Mouse (Mus musculus): Measurements from ENCODE around the gene Tex22.

Tex22 gene

DNA sequence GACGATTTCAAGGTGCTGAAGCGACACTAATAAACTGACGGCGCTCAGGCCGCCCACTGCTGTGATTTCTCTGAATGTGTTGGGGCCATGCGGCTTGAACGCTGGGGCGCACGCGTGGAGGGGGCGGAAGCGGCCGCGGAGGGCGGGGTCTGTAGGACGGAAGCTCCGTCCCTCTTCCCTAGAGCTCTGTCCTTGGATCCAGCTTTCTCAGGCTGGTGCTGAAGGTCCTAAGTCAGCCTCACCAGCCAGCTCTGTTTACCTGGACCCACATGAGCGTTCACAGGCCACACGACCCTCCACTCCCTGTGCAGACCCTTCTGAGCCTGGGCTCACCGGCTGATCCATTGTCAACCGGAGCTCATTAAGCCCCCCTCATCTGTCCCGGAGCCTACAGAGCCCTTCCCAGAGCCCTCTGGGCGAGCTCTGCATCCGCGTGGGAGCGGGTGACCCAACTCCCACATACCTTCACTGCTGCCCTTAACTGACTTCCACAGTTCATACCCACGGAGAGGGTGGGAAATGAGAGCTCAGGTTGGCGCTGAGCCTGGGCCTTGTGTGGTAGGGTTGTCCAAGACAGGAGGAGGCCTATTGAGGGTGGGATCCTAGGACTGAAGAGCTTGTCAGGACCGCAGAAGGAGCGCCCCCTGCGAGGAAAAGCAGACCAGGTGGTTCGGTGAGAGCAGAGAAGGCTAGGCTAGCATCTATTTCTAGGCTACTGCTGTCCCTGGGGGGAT, at the start of gene Tex22:
Gene Tex22 (plus strand): TSS at position 174 of the 734 bp plus-strand sequence.
- DNase-seq = peak; percentile 85

DNA sequence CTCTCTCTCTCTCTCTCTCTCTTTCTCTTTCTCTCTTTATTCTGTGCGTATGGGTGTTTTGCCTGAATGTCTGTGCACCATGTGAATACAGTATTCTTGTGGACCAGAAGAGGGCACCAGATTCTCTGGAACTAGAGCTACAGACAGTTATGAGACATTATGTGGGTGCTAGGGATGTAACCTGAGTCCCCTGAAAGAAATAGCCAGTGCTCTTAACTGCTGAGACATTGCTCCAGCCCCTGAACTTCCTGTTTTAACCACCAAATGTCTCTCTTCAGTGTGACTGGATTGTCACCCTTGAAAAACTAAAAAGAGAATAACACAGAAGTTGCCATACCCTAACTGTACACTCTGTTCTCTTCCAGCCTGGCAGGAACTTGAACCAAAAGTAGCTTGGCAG, 47.7 kb upstream of the Tex22 start:
- no peak for DNase-seq

DNA sequence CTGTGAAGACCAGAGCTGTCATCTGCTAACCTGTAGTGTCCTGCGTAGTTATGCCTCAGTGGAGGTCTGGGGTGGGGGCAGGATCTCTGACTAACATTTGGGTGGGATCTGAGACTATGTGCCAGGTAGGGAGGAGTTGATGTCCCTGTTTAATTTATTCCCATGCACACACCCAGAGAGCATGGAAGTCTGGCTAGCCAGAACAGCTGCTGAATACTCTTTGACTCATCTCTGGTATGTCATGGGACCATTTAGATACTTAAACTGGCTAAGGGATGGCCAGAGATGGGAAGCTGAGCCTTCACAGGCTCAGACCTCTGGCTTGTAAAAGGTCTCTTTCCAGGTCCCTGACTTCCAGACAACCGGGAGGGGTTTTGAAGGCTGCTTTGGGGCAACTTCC, 46.8 kb upstream of the Tex22 start:
- DNase-seq = no peak

DNA sequence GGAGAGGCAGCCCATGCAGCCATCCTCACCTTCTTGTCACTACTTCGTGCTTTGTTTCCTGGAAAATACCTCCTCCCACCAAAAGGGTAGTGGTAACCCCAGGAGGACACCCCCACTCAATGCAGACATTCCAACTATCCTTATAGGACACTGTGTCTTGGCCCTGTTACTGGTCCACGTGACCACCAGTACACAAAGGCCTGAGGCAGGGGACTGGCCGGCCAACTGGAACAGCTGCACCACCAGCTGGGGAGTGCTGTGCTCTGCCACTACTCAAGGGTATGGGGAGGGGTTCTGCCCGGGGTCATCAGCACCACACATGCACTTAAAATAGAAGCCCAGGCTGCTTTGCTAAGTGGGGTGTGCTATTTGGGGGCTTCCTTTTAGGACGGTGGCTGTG, 46.2 kb upstream of the Tex22 start:
- no peak for DNase-seq

DNA sequence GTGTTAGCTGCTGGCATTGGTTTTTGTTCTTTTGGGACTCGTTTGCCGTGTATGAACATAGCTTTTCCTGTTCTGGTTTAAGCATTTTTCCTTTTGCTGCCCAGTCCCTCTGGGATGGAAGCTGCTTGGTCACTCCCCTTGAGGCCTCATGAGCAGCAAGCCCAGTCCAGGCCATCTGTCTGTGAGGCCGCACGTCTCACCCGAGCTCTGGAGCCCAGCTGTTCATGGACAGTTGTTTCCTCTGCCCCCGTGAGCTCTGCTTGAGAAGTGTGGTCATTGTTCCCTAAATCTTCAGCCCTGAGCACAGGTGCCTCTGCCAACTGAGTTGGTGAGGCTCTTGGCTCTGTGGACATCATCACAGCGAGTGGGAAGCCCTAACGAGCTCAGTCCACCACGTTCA, 45.4 kb upstream of the Tex22 start:
- no peak for DNase-seq

DNA sequence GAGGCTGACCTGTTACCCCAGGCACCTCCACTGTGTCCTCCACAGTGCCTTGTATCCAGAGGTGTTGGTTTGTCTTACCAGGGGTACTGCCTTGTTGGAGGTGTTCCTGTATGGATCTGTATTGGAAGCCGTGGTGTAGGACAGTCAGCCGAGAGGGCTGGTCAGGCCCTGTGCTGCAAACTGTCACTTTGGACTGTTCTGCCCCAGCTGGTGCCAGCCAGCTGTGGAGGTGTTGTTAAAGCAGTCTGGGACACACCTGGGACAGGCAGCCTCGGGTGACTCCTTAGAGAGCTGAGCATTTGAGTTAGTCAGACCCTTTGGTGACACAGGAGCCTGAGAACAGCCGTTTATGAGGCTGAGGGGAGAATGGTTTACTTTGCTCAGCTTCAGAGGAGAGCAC, 44.3 kb upstream of the Tex22 start:
- no peak for DNase-seq

DNA sequence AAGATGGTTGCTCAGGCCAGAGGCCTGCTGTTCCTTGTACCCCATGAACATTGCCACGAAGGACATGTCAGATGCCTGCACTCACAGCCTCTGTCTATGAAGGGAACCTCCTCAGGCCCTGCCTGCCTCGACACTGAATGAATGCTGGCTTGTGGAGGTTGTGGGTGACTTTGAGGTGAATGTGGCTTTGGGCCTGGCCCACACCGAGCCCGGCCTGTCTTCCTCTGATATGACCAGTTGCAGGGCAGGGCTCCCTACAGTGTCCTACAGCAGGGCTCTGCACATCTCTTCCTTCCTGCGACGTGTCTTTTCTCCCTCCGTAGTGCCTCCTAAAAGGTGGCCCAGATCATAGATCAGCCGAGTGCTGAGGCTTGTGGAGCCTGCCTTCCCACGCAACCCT, 43.3 kb upstream of the Tex22 start:
- DNase-seq = no peak

DNA sequence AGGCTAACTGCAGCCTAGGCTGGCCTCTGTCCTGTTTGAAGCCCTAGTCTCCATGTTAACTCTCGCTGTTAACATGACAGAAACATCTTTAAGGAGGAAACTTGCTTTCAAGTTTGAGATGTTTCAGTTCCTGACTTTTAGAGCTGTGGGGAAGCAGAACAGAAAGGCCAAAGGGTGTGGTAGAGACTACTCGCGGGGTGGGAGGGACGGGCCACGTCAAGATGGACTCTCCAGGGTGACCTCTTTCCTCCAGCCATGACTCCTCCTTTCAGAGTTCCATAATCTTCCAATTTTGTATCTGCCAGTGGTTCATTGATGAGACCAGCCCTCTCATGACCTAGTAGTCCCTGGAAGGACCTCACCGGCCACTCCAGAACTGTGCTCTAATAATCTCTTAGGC, 42.9 kb upstream of the Tex22 start:
- DNase-seq = no peak

DNA sequence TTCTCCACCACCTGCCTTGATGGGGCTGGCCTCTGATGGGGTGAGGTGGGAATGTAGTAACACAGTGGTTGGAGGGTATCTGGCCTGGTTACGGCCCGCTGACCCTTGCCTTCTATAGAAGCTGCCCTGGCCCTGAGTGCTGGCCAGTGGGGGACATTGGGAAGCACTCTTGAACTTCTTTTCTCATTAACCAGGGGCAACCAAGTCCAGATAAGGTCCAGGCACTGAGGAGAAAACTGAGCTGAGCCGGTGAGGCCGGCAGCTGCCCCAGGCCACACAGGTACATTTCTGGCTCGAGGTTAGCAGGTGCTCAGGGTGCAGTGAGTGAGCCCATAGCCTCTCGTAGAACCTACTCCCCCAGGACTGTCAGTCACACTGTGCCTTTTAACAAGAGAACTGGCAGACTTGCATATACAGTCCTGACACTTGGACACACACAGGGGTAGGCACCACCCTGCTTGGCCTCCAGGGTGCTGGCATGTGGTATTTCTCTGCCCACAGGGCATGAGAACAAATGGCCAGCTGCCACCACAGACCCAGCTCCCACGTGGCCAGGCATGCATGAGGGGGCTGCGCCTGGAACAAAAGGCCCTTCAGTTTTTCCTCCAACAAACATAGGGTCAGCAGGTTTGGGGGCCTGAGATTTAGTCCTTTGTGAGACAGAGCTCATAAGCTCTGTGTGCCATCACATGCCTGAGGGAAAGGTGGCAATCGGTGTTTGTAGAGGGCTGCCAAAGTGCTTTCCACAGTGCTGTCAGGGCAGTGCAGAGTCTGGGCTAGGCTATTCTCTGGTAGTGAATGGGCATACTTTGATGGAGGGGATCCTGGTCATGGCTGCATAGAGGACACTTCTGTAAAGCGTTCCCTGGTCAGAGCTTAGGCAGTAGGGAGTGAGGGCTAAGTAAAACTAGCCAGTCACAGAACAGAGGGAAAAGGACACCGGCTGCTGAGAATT, 41.7 kb upstream of the Tex22 start:
- DNase-seq = no peak

DNA sequence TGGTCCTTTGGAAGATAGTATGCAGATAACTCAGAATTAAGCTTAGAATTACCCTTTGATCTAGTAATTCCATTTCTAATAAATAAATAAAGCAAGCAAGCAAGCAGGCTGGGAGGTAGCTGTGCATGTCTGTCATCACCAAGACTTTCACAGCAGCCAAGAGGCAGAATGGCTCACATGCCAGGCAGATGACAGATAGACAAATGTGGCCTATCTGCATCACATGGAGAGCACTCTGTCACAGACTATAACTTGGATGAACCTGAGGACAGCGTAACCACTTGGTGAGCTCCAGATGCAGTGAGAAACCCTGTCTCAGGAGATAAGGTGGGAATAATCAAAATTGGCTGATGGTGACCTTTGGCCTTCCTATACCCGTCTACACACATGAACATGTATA, 39.2 kb upstream of the Tex22 start:
- DNase-seq = no peak

DNA sequence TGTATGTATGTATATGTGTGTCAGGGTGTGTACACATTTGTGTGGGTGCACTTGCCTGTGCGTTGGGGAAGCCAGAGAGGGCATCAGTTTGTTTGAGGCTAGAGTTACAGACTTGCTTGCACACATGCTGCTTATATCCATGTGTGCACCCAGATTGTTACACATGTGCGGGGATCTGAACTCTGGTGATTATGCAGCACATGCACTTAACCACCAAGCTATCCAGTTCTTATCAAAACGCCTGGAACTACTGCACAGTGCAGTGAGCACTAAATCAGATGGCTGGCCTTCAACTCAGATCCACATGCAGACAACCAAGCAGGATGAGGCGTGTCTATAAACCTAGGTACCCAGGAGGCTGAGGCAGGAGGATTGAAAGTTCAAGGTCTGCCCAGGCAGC, 37.3 kb upstream of the Tex22 start:
- DNase-seq = no peak

DNA sequence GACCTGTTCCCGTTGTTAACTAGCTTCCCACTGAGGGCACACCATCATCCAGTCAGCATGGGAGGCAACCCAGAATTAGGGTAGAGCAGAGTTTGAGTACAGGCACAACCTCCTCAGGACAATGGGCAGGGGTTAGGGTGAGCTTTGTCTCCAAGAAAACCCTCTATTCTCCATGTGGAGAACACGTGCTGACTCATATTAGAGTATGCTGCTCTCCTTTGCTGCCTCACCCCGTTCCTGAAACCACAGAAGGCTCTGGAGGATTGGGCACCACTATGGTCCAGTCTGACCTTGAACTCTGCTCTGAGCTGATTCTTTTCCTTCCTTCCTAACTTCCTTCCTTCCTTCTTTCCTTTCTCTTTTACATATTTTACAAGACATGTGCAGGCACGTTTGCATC, 35.9 kb upstream of the Tex22 start:
- DNase-seq = no peak

DNA sequence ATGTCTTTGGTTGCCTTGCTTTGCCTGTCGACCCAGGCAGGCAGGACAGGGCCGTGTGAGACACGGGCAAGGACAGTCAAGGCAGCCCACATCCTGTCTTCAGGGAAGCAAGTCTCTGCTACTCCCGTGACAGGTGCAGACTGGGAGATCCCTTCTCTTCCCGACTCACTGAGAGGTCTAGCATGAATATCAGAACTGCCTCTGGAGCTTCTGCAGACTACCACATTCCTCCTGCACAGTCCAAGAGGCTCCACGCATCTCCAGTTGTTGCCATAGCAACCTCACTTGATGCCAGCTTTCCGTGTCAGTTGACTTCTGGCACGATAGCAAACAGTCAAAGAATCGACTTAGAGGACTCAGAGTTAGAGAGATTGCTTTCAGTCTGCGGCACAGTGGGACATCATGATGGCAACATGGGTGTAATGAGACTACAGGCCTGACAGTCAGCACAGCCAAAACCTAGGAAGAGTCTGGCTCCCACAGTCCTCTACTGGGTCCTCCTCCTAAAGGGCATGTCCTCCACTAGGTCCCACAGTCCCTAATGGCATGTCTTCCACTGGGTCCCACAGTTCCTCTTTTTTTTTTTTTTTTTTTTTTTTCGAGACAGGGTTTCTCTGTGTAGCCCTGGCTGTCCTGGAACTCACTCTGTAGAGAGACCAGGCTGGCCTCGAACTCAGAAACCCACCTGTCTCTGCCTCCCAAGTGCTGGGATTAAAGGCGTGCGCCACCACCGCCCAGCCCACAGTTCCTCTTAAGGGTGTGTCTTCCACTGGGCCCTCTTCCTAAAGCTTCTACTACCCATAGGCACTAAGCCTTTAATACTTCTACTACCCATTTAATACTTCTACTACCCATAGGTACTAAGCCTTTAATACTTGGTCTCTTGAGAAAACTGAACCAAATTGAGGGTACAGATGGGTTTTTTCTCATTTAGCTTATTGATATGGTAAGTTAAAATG, 32.5 kb upstream of the Tex22 start:
- DNase-seq = no peak

DNA sequence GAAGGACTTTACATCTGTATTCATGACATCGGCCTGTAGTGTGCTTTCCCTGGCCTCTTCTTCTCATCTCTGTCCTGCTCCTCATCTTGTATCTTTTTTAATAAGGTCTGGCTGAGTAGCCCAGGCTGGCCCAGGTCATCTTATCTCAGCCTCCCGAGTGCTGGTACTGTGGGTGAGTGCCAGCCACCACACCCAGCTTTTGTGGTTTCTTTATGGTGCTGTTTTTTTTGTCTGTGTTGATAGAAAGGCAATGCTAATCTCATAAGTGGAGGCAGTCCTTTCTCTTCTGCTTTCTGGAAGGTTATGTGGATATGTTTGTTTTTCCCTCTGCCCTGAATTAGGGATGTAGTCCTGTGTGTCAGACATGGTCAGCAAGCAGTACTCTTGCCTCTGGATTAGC, 31.8 kb upstream of the Tex22 start:
- no peak for DNase-seq

DNA sequence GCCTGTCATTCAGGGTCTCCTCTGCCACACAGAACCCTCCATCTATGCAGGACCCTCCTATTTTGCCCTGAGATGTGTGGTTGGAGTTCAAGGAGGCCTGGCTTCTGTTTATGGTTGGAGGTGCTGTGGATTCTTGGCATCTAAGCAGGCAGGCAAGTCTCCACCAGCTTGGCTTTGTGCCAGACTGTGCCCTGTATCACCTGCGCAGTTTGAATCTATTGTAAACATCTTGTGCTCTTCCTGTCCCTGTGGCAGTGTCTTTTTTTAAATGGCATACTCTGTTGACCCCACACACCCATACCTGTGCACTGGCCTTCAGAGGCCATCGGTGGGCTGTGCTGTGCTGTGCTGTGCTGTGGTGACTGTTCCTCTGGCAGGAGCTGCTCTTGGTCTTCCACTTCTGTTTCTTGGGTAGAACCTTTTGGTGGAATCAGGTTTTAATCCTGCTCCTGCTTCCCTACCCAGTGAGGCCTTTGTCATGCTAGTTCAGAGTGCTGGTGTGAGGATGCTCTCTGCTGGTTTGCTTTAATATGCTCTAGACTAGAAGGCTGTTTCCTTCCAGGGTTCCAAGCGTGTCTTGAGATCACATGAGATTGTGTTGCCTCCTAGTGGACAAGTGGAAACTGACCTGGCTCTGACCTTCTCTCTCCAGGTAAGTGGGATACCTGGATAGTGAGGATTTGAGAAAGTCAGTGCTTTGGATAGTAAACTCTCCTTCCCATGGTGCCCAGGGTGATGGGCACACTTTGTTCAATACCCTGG, 29.2 kb upstream of the Tex22 start:
- DNase-seq = peak; percentile 45

DNA sequence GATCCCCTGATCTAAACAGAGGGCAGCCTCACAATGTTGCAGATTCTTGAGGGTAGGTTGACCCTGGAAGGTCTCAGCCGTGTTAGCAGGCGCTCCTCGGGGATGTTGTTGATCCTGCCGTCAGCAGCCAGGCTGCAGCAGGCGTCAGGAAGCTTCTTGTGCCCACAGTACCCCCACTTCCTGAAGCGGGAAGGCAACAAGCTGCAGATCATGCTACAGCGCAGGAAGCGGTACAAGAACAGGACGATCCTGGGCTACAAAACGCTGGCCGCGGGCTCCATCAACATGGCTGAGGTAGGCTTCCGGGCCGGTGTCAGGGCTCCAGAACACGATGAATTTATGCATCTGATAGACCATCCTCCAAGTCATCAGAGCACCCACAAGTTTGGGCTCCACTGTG, 27.4 kb upstream of the Tex22 start:
- peak; percentile 64 for DNase-seq

DNA sequence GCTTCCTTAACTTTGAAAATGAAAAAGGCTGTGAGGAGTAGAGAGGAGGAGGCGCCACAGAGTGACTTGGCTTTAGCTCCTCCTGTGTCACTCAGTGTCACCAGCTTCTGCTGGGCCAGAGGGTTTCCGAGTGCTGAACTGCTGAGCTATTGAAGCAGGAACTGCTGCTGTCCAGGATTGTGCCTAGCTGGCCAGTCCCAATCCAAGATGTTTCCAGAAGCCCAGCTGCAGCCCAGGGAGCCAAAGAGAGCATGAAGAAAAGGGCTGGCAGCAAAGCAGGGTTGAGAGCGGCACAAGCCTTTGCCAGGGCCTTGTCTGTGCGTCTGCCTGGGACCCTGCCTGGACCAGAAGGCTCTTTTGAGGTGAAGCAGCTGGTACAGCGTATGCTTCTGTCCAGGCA, 26.2 kb upstream of the Tex22 start:
- DNase-seq = no peak

DNA sequence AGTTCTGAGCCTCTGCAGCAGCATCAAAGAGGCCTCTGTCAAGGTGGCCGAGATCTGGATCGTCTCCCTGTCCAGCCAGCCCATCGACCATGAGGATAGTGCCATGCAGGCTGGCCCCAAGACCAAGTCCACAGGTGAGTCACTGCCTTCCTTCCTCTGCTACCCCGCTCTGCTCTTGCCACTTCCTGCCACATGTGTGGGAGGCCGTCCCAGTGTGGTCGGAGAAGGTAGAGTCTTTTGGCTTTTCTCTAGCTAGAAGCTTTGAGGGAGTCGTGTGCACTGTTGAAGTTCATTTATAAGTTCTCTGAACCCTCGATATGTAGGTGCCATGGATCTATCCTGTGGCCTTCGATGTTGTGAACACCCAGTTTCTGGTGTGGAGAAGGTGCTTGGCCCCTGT, 24.5 kb upstream of the Tex22 start:
- peak; percentile 75 for DNase-seq

DNA sequence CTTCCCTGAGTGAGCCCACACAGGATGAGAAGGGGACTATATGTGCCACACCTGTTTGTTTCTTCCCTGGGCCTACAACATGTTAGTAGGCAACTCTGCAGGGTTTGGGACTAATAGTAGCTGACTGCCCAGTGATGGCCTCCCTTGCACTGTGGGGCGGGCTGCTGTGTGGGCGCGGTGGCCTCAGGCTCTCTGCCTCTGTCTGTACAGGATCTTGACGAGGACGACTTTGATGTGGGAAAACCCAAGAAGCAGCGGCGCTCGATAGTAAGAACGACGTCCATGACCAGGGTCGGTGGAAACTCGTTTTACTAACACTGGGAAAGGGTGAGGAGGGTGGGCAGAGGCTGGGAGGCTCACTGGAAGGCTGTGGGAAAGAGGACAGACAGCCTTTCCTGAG, 23.6 kb upstream of the Tex22 start:
- DNase-seq = peak; percentile 44

DNA sequence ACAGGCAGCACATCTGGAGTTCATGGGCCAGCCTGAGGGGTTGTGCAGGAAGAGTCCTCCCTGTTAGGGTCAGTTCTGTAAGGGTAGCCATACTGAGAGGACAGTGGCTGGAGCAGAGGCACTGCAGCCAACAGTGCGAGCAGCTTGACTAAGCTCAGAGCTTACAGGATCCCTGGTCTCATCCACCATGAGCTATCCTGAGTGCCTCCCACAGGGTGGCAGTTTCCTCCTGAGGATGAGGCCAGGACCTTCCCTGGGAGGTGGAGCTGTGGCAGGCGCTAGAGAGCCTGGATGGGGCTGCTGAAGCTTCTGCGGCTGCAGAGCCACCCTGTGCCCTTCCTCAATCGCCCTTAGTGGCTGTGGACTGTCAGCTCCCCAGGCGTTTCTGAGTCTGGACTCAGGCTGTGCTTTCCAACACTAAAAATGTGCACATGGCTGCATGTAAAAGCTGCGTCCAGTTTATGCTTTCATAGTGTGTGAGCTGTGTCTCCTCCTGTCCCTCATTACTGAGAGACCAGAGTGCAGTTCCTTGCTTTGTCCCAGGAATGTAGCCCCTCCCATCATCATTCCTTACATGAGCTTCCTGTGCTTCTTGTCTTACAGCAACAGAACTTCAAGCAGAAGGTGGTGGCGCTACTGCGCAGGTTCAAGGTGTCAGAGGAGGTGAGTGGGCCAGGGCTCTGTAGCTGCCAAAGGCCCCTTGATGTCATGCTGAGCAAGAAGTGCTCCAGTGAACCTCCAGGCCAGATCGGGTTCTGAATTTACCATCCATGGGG, 22.5 kb upstream of the Tex22 start:
- DNase-seq = no peak

DNA sequence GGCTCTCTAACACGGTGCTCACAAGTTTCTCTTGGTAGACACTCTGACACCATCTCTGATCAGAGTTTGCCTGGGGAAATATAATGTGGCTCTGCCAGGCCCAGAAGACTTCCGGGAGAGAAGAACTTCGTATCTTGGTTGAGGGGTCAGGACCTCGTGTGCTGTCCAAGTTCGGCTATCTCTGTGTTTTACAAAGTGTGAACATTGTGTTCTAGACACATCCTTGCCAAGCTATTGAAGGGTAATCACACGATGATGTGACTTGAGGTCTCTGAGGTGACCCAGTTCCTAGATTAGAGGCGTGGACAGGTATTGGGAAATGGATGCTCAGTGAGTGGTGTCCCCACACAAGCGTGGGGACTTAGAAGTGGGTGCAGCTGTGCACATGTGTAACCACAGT, 18.2 kb upstream of the Tex22 start:
- DNase-seq = no peak

DNA sequence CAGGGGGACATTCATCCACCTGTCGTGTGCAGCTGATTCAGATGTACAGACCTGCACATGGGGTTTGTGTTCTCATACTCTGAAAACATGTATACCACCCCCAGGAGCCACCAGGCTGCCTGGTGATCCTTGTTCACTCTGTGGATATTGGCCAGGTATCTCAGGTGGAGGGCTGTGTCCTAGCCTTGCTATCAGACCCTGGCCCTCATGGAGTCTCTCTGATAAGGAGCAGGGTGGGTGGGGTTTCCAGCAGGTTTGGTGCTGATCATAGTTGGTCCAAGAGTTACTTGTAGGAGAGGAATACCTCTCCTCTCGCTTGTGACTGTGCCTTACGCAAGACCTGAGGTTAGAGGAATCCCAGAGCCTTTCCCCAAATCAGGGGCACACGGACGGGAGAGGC, 14.1 kb upstream of the Tex22 start:
- DNase-seq = no peak
